Mouse (Mus musculus) G1E (cell line): ENCODE measurements around the gene Ptprm.

Source experiments
- CTCF ChIP-seq: IDR thresholded peaks from 2 replicates; pipeline ENCODE4 v1.5.1; 2012; ENCODE audit warnings: low read depth, low read length, inconsistent platforms, mixed read lengths
- GATA1 ChIP-seq: IDR thresholded peaks from 2 replicates; pipeline ENCODE4 v1.6.1; 2012; ENCODE audit warnings: borderline replicate concordance, low read length, inconsistent platforms, mixed read lengths
- TAL1 ChIP-seq: conservative IDR thresholded peaks from 2 replicates; pipeline ENCODE4 v1.6.1; 2012; ENCODE audit warnings: low read depth, low read length, inconsistent platforms, mixed read lengths

- TF ChIP-seq CTCF: no peak
- TF ChIP-seq TAL1: no peak
- TF ChIP-seq GATA1: no peak
These were observed 334 bp downstream of the Ptprm start for GRCm38 (mm10) chr17:67353796-67354450.
